Mouse (Mus musculus) mesoderm, embryonic 11.5 days (tissue): Measurements from ENCODE around the gene Sugct.

Experiments used
- DNase-seq: peaks from one replicate; pipeline ENCODE4 v3.0.0-alpha.2; 2012; ENCODE audit warnings: low read depth, low spot score

The Sugct gene

GRCm38 (mm10) chr13:17038341-17038740 lies 657.0 kb downstream of the Sugct start:
- DNase-seq, result no peak

- DNase-seq, result no peak
Observed at GRCm38 (mm10) chr13:17037899-17038298, 657.5 kb downstream of the Sugct start.

GRCm38 (mm10) chr13:17030761-17031160 lies 664.6 kb downstream of the Sugct start:
- DNase-seq, result no peak

GRCm38 (mm10) chr13:17028595-17028994 lies 666.8 kb downstream of the Sugct start:
- peak; percentile 54 for DNase-seq

GRCm38 (mm10) chr13:17027846-17028529 lies 667.4 kb downstream of the Sugct start:
- no peak for DNase-seq

- DNase-seq, result no peak
Observed at GRCm38 (mm10) chr13:17027001-17027400, 668.4 kb downstream of the Sugct start.

- no peak for DNase-seq
Observed at GRCm38 (mm10) chr13:16996464-16996863, 698.9 kb downstream of the Sugct start.

GRCm38 (mm10) chr13:16995321-16995720 lies 700.0 kb downstream of the Sugct start:
- no peak for DNase-seq

GRCm38 (mm10) chr13:16977743-16978142 lies 717.6 kb downstream of the Sugct start:
- DNase-seq, result no peak

GRCm38 (mm10) chr13:16971277-16971676 lies 724.1 kb downstream of the Sugct start:
- DNase-seq, result no peak

GRCm38 (mm10) chr13:16968995-16969394 lies 726.4 kb downstream of the Sugct start:
- DNase-seq, result no peak

GRCm38 (mm10) chr13:16964823-16965475 lies 730.4 kb downstream of the Sugct start:
- no peak for DNase-seq

GRCm38 (mm10) chr13:16952045-16952444 lies 743.3 kb downstream of the Sugct start:
- peak; percentile 7 for DNase-seq

GRCm38 (mm10) chr13:16939466-16939811 lies 755.9 kb downstream of the Sugct start:
- DNase-seq, result no peak

GRCm38 (mm10) chr13:16938552-16939465 lies 756.5 kb downstream of the Sugct start:
- no peak for DNase-seq

GRCm38 (mm10) chr13:16937422-16938202 lies 757.7 kb downstream of the Sugct start:
- DNase-seq, result no peak

GRCm38 (mm10) chr13:16935029-16935428 lies 760.3 kb downstream of the Sugct start:
- DNase-seq, result no peak

GRCm38 (mm10) chr13:16933600-16933999 lies 761.8 kb downstream of the Sugct start:
- no peak for DNase-seq

GRCm38 (mm10) chr13:16921305-16921704 lies 774.0 kb downstream of the Sugct start:
- no peak for DNase-seq

- DNase-seq, result no peak
Observed at GRCm38 (mm10) chr13:16915697-16916096, 779.7 kb downstream of the Sugct start.

GRCm38 (mm10) chr13:16912214-16912613 lies 783.1 kb downstream of the Sugct start:
- DNase-seq, result no peak

GRCm38 (mm10) chr13:16906974-16907373 lies 788.4 kb downstream of the Sugct start:
- DNase-seq, result no peak
